Mouse (Mus musculus) CH12.LX (cell line): Measurements from ENCODE around the gene Jak1.

Experiments
- CTCF ChIP-seq, 2 experiments: IDR thresholded peaks in 1 of 2; conservative IDR thresholded peaks in 1 of 2; 2 replicates each; pipeline ENCODE4 v1.5.1; 2011 to 2012; ENCODE audit warnings: low read depth in 2 of 2, low read length in 2 of 2, improper control_type of control experiment in 1 of 2, inconsistent platforms in 1 of 2, mild to moderate bottlenecking in 1 of 2, moderate library complexity in 1 of 2
- EP300 ChIP-seq: IDR thresholded peaks from 2 replicates; pipeline ENCODE4 v1.6.1; 2011; ENCODE audit warnings: low read length, improper control_type of control experiment
- MAZ ChIP-seq: IDR thresholded peaks from 2 replicates; pipeline ENCODE4 v1.6.1; 2012; ENCODE audit warnings: low read depth, mild to moderate bottlenecking, inconsistent platforms, low read length, improper control_type of control experiment, moderate library complexity
- MYC ChIP-seq: IDR thresholded peaks from 2 replicates; pipeline ENCODE4 v1.6.1; 2011; ENCODE audit warnings: low read depth, mild to moderate bottlenecking, improper control_type of control experiment, low read length
- POLR2A ChIP-seq: IDR thresholded peaks from 2 replicates; pipeline ENCODE4 v1.6.1; 2011; ENCODE audit warnings: low read depth, mild to moderate bottlenecking, improper control_type of control experiment, low read length
- SIN3A ChIP-seq: IDR thresholded peaks from 2 replicates; pipeline ENCODE4 v1.6.1; 2012; ENCODE audit warnings: low read length, improper control_type of control experiment, inconsistent platforms
- ZMIZ1 ChIP-seq: IDR thresholded peaks from 2 replicates; pipeline ENCODE4 v1.6.1; 2012; ENCODE audit warnings: low read depth, mild to moderate bottlenecking, inconsistent platforms, low read length, improper control_type of control experiment

- TF ChIP-seq POLR2A (no peak), EP300 (no peak), ZMIZ1 (no peak), CTCF (conservative IDR thresholded peaks at IDR 0.05 in 1 of 2, IDR thresholded peaks at IDR 0.05 in 1 of 2; ENCODE audit: low read depth in 2 of 2, low read length in 2 of 2) (no peak), MAZ (no peak), SIN3A (no peak), MYC (no peak)
These were observed 79.9 kb downstream of the Jak1 start for GRCm38 (mm10) chr4:101185216-101185615.
